Mouse (Mus musculus) CD4-positive, CD25-positive, alpha-beta regulatory T cell, adult 4 months (primary cell): ENCODE results near the gene Mybpc2. TPM values are rescaled to one million over a fixed set of nuclear protein-coding genes. Genes with fewer than 3 reads are reported as not detected.

Experiments
- ATAC-seq: one replicate; pipeline ENCODE4 v1.8.0; 2017
- polyA plus RNA-seq, 2 experiments: library from polyadenylated mRNA; unstranded; fragments of 100-300 nt; shearing (Covaris generic); gene quantifications; one replicate each; pipeline ENCODE4 v1.2.1; 2017

Gene Mybpc2
- polyA plus RNA-seq, 2 experiments from 2014 or later: not detected

DNA sequence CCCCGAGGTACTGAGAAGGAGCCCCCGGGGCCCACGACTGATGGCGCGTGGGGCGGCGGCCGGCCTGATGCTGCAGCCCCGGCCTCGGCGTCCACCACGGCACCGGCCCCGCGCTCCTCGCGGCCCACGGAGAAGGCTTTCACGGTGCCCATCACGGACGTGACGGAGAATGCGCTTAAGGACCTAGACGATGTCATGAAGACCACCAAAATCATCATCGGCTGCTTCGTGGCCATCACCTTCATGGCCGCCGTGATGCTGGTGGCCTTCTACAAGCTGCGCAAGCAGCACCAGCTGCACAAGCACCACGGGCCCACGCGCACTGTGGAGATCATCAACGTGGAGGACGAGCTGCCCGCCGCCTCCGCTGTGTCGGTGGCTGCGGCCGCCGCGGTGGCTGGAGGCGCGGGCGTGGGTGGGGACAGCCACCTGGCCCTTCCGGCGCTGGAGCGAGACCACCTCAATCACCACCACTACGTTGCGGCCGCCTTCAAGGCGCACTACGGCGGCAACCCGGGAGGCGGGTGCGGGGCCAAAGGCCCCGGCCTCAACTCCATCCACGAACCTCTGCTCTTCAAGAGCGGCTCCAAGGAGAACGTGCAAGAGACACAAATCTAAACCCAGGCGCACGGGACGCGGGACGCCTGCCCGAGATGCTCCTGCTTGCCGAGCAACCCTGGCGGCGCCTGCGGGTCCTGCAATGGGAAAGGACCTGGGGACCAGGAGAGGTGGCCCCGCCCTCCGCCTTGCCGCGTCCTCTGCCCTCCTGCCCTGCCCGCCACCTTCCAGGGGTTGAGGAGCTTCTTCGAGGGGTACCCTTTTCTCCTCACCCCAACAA is 62.0 kb downstream of the Mybpc2 start:
- no peak for ATAC-seq

- no peak for ATAC-seq
Measured at GRCm38 (mm10) chr7:44461503-44462217, 62.8 kb downstream of the Mybpc2 start.

DNA sequence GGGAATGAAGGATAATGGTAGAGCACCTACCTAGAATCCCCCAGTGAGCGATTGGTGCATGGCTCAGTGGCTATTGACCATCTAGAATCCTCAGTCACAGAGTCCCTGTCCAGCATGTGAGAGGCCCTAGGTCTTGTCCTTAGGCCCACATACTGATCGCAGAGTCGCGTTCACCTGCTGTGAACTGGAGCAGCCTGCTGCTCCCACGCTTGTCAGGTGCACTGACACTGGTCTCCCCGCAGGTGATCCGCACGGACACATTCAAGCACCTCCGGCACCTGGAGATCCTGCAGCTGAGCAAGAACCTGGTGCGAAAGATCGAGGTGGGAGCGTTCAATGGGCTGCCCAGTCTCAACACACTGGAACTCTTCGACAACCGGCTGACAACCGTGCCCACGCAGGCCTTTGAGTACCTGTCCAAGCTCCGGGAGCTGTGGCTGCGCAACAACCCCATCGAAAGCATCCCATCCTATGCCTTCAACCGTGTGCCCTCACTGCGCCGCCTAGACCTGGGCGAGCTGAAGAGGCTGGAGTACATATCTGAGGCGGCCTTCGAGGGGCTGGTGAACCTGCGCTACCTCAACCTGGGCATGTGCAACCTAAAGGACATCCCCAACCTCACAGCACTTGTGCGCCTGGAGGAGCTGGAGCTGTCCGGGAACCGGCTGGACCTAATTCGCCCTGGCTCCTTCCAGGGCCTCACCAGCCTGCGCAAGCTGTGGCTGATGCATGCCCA is 63.5 kb downstream of the Mybpc2 start:
- no peak for ATAC-seq

- ATAC-seq: no peak
Measured at GRCm38 (mm10) chr7:44460067-44460466, 64.4 kb downstream of the Mybpc2 start.

DNA sequence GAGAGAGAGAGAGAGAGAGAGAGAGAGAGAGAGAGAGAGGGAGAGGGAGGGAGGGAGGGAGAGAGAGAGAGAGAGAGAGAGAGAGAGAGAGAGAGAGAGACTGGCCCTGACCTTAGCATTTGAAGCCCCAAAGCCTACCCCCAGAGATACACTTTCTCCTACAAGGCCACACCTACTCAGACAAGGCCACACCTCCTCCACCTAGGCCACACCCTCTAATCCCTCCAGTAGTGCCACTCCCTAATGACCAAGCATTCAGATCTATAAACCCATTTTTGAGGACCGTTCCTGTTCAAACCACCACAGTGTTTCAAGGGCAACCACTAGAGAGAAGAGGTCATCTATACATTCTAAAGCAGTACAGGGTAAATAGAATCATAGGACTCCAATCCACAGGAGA is 68.2 kb downstream of the Mybpc2 start:
- no peak for ATAC-seq

GRCm38 (mm10) chr7:44453256-44453655 is 71.2 kb downstream of the Mybpc2 start:
- ATAC-seq: no peak

Other genes starting within 250 kb of the Mybpc2 start
- gene Clec11a, start 217.8 kb downstream of the Mybpc2 start, polyA plus RNA-seq: under 1 TPM; 0.35 to 0.66 TPM
- gene Shank1, start 214.4 kb downstream of the Mybpc2 start, polyA plus RNA-seq: under 1 TPM; 0.12 to 0.58 TPM
- gene Syt3, start 140.6 kb downstream of the Mybpc2 start, polyA plus RNA-seq: not detected
- not detected for gene 1700008O03Rik, start 138.8 kb downstream of the Mybpc2 start, polyA plus RNA-seq
- not detected for gene Lrrc4b, start 95.6 kb downstream of the Mybpc2 start, polyA plus RNA-seq
- gene Aspdh, start 59.3 kb downstream of the Mybpc2 start, polyA plus RNA-seq: under 1 TPM in 1 of 2 experiments, not detected in 1; 0.73 TPM
- gene Josd2, start 56.7 kb downstream of the Mybpc2 start, polyA plus RNA-seq: 10 to 100 TPM; 54.9 to 76.4 TPM
- gene Emc10, start 28.1 kb downstream of the Mybpc2 start, polyA plus RNA-seq: 10 to 100 TPM; 15.2 to 16.1 TPM
- 1 to 10 TPM; 3.9 to 5.4 TPM for gene Fam71e1, start 28.1 kb downstream of the Mybpc2 start, polyA plus RNA-seq
- 1 to 10 TPM in 1 of 2 experiments, under 1 TPM in 1; 0.11 to 4.2 TPM for gene Spib, start 7.4 kb upstream of the Mybpc2 start, polyA plus RNA-seq
- 10 to 100 TPM; 18.4 to 45.5 TPM for gene Pold1, start 24.2 kb upstream of the Mybpc2 start, polyA plus RNA-seq
- 10 to 100 TPM; 42.2 to 57.7 TPM for gene Nr1h2, start 29.3 kb upstream of the Mybpc2 start, polyA plus RNA-seq
- gene Napsa, start 47.7 kb upstream of the Mybpc2 start, polyA plus RNA-seq: 1 to 10 TPM in 1 of 2 experiments, under 1 TPM in 1; 0.52 to 6.7 TPM
- under 1 TPM in 1 of 2 experiments, not detected in 1; 0.42 TPM for gene Kcnc3, start 66.0 kb upstream of the Mybpc2 start, polyA plus RNA-seq
- not detected for gene Myh14, start 146.2 kb upstream of the Mybpc2 start, polyA plus RNA-seq
- not detected for gene Izumo2, start 184.1 kb upstream of the Mybpc2 start, polyA plus RNA-seq
- 10 to 100 TPM; 79.6 to 97.6 TPM for gene Vrk3, start 223.8 kb upstream of the Mybpc2 start, polyA plus RNA-seq
- gene Zfp473, start 226.4 kb upstream of the Mybpc2 start, polyA plus RNA-seq: under 1 TPM; 0.16 to 0.63 TPM